Mouse (Mus musculus) A20 (cell line): Measurements from ENCODE around the gene Inpp5d.

ENCODE experiments used
- DNase-seq: peaks from one replicate; pipeline ENCODE4 v3.0.0-alpha.2; 2011; ENCODE audit warnings: low read depth, low spot score

Inpp5d gene

GRCm38 (mm10) chr1:87769263-87769662, 149.2 kb downstream of the Inpp5d start:
- DNase-seq: no peak
